Mouse (Mus musculus) adrenal gland, postnatal 25 days (tissue): Measurements from ENCODE around the gene Macrod1. TPM values are rescaled to one million over a fixed set of nuclear protein-coding genes. Genes with fewer than 3 reads are reported as not detected.
"Not testable (repeated sequence)": the region's sequence is repeated elsewhere in the genome, so short reads cannot be mapped to it uniquely, and the experiment has no call there.

ENCODE experiments used
- DNase-seq: peaks from one replicate; pipeline ENCODE4 v3.0.0; 2021; ENCODE audit warnings: mixed read lengths
- total RNA-seq: library from RNA; stranded (reverse); gene quantifications from 2 replicates; pipeline ENCODE4 v1.2.3, GENCODE M21; 2021

Macrod1 gene
- total RNA-seq, 1 experiment from 2014 or later = 52.1 TPM

DNA sequence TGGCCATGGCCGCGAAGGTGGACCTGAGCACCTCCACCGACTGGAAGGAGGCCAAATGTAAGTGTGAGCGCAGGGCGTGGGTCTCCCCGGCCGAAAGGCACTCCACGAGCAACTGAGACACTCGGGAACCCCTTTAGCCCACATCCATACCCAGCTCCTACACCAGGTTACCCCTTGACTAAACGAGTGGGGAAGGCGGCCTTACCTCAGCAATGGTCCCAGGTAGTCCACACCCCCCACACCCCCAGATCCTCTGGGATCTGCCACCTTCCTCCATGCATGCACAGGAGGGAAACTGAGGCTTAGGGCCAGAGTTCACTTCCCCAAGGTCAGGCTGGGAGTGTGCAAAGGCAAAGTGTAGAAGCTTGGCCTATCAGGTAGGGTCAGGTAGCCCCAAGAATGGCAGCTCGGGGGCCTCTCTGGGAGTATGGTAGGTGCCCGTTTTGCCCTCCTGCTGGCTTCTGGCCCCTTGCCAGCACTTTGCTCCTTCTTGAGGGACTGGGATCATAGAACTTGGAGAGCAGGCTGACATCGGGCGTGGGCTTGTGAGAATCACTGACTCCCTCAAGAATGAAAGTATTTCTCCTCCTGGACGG, 614 bp downstream of the Macrod1 start:
- DNase-seq = peak; percentile 75

DNA sequence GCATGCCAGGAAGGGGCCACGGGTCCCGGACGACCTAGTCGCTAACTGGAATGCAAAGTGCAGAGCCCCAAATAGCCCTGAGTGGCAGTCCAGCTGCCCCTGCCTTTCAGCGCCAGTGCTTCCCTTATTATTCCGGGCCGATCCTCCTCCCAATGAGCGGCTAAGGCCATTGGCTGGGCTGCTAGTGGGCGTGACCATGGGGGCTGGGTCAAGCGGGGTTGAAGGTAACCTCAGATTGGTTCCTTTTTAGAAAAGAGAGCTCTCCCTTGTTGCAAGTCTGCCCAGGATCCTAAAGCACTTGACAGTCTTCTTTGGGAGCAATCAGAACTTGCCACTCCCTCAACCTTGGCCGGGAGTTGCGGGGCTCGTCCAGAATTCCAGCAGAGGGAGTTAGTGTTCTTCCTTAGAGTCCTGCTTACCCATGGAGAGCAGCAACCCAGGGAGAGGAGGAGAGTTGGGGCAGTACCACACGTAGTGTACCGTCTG, 1.2 kb downstream of the Macrod1 start:
- DNase-seq = peak; percentile 89

DNA sequence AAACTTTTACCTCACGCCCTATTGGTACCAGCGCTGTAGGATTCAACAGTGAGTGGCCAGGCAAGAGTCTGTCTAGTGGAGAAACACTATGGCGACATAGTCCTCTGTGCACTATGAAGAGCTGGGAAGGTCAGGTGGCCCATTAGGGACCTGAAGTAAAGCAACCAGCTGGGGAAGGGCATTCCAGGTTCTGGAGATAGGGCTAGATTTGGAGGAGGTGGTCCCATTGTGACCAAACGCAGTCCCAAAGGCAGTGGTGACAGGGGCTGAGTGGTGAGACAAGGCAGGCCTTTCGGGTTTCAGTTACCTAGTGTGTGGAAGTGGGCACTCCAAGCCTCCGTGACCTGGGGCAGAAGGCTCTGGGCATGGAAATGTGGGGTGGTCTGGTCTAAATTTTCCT, 1.9 kb downstream of the Macrod1 start:
- DNase-seq = no peak

DNA sequence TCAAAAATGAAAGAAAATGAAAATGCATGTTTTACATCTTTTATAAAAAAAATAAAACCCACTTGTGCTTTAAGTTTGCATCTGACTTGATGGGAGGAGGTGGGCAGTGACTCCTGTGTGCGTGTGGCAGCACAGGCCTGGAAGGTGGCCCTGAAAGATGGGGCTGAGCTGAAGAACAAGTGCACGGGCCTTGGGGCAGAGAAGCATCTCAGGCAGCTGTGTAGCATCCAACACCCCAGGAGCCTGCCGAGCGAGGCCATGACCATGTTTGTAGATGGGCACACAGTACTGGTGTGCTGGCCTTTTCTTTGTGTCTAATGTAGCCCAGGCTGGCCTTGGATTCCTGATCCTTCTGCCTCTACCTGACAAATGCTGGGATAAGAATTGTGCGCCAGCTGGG, 5.5 kb downstream of the Macrod1 start:
- no peak for DNase-seq

DNA sequence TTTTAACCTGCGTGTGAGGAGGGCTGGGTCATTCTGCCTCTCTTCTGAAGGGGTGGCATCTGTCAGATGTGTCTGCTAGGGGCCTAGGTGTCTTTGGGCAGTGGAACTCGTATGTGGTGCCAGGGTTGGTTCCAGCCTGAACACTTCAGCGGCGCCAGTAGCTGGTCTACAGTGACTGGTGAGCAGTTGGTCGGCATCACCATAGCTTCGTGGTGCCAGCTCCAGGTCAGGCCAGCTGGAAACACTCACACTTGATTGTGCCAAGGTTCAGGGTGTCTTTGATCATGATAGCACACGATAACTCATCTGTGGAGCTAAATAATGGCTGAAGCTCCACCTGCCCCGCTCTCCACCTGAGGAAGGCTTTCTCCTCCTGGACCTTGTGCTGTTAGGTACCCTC, 6.3 kb downstream of the Macrod1 start:
- DNase-seq = no peak

DNA sequence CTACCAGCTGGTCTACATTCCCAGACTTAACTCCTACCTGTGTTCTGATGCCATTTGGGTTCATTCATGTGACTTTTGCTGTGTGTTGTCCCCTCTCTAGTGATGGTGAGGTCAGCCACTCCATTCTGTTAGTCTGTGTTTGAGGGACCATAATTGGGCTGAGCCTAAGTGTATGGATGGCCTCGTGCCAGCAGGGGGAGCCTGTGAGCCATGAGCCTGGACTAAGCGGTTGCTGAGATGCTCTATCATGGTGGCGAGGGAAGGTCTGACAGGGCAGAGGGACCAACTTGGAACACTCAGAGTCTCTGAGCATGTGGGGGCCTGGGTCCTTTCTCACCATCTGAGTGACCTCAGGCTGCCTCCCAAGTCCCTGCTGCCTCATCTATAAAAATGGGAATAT, 8.0 kb downstream of the Macrod1 start:
- DNase-seq = peak; percentile 87

DNA sequence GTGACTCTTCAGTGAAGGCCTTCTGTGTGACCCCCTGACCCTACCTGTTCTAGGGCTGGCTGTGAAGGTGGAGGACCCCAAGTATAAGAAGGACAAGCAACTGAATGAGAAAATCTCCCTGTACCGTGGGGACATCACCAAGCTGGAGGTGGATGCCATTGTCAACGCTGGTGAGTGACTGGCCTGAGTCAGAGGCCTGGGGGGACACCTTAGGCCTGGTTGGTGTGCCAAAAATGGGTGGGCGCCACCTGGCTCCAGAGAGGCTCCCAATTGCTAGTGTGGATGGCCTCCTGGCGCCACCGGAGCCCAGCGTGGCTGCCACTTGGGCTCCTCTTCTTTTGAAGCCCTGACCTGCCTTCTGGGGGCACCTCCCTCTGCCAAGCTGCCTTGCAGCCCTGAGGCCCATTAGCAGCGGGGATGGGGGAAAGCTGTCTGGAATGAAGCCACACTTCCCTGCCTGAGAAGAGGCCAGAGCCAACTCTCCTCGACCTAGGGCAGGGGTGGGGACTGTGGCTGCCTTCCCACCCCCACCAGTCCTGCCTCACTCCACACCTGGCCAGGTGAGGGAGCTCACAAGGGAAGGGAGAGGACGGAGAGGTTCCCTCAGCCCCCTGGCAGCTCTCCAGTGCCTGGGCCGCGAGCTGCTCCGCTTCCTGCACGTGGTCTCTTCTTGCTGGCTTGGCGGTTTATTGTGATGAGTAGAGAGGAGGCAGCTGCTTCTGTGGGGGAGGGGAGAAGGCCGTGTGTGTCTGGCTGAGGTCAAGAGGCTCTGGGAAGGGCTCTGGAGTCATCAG, 9.6 kb downstream of the Macrod1 start:
- DNase-seq = no peak

DNA sequence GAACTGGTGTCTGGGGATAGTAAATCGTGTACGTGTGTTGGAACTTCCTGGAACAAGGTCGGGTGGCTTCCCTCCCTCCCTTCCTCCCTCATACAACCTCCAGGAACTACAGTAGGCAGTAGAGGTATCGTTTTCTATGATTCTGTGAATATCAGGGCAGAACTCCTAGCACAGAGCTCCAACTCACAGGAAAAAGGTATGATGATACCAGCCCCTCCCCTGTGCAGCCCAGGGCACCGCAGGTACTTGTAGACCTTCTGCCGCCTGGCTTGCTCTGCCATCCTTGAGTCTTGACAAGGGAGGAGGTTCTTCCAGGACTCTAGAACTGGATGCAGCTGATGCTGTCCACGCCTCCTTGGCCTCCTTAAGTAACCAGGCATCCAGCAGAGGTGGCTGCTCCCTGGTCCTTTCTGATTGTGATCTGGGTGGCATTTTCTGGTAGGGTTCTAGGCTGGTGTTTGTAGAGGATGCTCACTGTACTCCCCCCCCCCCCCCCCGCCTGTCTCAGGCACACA, 10.3 kb downstream of the Macrod1 start:
- DNase-seq = no peak

DNA sequence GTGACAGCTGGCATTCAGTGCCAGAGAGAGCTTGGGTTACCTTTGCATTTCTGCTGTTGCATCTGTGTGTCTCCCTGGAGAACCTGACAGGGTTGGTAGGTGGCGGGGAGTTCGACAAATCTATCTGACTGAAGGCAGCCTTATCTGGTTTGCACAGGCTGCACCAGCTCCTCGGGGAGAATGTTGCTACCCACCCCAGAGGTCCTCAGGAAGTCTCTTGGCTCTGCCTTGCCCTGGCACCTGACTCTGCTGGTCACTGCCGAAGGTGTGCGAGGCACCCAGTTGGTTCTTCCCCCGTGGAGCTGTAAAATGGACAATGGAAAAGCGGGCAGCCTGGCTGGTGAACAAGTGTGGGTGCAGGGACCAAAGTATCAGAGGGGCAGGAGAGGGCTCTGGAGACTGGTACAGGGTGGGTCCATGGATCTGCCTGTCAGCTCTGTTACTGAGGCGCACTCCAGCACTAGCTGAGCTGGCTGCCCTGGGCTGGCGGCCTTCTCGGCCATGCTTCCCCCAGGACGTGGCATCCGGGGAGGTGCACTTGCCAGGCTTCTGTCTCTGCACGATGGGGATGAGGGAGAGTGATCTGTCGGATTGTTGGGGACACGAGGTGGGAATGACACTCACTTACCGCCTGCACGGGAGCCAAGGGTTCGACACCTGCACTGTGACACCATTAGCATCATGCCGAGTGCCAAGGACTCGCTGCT, 10.9 kb downstream of the Macrod1 start:
- no peak for DNase-seq

DNA sequence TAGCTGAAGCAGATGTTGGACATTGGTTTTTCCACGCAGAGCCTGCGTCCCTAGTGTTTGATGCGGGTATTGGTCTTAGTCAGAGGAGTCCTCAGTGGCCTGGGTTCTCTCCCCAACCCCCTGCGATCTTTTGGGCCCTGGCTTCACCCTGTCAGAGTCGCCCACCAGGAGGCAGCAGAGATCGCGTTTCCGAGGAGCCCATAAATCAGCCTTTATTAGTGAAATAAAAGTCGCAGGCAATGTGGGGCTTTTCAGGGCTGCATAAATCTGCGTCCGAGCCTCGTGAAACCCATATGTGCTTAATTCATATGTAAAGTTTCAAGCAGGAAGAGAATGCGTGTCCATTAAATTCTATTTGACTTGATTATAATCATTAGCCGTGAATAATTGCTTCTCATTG, 11.5 kb downstream of the Macrod1 start:
- peak; percentile 85 for DNase-seq

DNA sequence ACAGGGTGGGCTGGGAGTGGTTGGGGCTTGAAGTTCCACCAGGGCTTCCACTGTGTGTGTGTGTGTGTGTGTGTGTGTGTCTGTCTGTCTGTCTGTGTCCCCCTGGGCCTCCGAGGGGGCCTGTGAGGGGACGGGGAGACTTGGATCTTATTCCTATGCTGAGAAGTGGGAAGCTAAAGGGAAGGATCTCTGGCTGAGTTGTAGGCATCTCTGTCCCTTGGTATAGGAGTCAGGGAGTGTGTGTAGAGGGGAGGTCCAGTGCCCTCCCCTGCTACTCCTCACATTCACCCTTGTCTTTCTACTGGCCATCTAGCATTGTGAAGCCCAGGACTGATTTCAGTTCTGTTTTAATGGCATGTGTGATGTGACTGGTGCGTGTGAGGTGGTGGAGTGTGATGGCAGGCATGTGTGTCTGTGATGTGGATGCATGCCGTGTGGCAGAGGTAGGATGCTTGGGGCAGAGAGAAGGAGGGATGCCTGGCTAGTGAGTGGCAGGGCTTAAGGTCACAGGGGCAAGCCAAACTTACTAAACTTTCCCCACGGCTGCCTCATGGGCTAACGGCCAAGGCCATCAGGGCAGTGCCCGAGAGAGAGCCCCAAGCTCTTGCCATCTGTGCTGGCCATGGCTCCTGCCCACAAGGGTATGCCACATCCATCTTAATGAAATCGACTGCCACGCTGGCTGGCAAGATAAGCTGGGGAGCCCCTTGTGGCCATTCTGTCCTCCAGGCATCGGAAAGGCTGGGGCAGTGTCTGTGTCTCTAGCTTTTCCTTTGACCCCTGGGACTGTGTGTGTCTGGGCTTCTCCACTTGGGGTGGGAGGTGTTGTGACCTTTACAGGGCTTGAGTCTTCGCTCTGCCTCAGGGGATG, 12.3 kb downstream of the Macrod1 start:
- peak; percentile 41 for DNase-seq

DNA sequence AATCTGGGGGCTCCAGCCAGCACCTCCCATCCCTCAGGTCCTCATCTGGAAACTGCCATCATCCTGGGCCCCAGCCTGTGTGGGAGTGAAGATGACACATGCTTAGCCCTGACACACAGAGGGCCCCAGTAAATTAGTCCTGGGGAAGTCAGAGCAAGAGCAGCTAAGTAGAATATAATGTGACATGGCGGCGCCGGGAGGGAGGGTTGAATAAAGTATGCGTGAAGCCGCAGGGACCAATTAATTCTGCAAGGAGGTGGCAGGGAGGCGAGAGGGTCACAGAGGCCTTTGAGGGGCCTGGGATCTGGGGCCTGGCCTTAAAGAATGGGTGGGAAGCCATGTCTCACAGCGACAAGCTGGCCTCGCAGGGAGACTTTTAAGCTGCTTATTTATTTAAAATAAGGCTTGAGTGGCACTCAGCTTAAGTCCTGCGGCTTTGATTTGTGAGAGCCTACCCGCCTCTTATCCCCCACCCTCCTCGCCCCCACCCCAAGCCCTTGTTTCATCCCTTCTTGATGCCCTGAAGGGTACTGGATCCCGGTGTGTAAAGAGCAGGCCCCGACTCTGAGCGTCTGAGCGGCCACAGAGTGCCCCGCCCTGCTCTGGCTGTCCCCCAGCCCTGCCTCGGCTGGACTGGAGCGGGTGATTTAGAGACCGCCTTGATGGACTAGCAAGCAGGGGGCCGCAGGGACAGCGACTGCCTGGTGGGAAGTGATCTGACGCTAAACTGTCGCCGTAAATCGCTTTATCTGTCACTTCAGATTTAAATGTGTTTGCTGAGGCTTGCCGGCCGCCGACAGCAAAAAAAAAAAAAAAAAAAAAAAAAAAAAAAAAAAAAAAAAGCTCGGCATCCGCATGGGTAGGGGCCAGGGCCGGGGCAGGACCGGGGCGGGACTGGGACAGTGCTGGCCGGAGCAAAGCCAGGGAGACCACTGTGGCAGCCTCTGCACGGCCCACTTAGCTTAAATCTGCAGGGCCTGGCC, 13.5 kb downstream of the Macrod1 start:
- DNase-seq = no peak

DNA sequence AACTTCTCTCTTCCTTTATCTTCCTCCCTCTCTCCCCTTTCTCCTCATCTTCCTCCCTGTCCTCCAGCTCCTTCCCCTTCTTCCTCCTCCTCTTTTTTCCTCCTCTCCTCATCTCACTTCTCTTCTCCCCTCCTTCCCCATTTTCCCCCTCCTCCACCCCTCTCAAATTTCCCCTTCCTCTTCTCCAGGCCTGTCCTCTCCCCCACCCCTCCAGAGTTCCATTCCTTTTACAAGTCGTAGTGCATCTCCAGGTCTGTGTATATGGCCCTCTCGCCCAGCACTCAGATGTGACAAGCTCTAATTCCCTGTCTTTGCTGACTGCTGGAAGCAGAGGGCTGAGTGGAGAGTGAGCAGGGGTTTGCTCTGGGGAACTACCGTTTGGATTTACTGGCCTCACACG, 14.2 kb downstream of the Macrod1 start:
- DNase-seq = no peak

DNA sequence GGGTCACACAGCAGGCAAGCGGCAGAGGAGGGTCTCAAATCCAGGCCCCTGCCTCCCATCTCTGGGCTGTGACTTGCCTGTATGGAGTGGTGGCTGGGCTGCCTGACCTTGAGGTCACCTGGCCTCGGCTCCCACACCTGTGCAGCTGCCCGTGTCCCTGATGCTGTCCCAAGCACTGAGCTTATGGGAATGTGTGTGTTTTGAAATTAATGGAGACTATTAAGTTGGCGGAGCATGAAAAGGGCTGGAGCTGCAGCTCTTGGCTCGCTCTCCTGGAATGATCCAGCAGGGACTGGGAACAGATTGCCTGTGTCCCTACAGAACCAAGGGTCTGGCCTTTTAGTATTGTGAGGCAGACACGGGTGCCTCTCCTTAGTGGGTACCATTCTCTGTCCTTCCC, 15.6 kb downstream of the Macrod1 start:
- DNase-seq = no peak

DNA sequence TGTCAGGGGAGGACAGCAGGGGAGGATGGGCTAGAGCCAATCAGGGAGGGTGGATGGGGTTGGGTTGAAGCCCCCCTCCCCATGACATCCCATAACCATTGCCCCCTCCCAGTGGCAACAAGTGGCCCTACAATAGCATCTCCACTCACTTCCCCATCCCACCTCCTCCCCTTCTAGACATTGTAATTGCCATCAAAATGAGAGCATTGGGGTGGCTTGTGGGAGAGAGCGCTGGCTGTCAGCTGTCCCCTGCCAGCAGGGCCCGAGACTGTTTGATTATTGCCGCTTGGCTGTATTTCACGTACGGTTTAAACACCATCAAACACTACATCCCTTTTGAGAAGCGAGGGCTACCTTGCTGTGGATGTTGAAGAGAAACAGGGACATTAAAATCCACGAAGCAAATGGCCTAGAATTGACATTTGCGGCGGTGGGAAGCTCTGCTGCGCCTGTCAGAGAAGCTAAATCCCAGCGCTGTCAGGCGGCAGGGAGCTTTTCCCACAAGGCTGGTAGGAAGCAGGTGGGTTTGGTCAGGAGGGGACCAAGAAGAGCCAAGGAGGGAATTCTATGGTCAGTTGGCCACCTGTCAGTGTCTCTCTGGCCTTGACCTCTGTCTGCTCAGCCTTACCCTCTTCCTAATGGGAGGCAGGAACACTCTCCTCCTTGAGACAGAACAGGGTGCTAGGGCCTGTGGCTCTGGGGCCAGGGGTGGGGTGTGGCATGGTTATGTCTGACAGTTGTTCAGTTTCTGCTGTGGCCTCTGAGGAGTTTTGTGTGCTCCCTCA, 17.6 kb downstream of the Macrod1 start:
- DNase-seq = no peak

DNA sequence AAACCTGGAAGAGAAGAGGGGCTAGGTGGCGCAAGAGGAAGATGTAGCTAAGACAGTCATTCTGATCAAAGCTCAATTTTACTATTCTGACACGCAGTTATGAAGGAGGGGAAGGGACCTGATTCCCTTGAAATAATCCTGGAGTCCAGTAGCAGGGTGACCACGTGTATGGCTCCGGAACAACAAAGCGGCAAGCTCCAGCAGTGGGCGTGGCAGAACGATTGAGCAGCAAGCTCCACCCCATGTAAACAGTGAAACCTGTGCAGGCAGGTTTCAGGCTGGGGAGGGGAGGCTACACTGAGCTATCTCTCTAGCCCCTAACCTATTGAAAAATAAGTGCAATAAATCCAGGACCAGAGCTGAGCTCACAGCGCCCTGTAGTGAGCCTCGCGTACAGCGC, 18.7 kb downstream of the Macrod1 start:
- not testable (repeated sequence) for DNase-seq

DNA sequence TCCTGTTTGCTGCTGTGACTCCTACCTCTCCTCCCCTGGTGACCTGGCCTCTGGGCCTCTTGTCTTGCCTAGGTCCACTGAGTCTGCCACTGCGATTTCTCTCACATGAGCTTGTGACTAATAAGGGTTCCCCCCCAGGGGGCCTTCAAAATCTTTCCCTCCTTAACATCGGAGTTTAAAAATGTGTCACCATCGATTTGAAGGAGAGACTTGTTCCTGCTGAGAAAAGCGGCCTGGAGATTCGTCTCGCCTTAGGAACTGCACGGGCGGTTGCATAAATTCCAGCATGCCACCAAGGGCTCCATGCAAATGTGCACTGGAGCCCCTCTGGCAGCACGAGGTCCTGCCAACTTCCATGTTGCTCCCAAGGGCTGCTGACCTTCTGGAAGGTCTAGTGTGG, 21.1 kb downstream of the Macrod1 start:
- no peak for DNase-seq

DNA sequence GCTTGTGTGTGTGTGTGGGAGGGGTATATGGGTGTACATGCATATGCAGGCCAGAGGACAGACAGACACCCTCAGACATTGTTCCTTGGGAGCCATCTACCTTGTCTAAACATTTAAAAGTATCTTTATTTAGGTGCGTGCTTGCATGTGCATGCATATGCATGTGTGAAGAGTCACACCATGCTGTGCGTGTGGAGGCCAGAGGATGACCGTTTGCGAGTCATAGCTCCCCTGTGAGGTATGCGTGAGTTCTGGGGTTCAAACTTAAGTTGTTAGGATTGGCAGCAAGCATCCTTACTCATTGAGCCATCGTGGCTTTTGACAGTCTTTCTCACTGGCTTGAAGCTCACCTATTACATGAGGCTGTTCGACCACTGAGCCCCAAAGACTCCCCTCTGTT, 21.7 kb downstream of the Macrod1 start:
- DNase-seq = no peak

DNA sequence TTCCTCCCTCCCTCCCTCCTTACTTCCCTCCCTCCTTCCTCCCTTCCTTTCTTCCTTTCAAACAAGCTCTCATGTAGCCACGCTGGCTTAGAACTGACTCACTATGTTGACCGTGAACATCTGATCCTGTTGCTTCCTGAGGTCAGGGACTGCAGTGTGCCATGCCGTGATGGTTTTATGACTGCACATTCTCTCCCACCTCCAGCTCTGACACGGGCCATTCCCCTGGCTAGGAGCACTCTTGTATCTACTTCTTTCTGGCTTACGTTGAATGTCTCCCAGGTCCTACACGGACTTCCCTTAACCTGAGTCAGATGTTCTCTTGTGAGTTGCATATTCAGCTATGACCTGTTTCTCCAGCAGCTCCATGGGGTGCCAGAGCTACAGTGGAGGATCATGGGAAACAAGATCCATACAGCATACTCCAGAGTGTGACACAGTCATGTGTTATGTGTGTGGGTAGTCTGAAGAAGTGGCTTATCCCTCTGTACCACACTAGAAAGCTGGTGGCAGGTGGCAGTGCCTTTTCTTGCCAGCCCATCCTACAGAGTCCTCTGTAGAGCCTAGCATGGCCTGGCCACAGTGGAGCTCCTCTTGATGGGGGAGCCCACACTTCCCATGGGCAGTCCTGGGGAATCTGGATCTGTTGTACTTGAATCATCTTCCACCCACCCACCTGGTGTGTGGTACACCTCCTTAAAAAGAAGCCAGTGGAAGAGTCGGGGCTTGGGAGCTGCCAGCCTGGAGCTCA, 25.1 kb downstream of the Macrod1 start:
- no peak for DNase-seq
